Mouse (Mus musculus): Measurements from ENCODE around the gene Slc9c1. TPM values are rescaled to one million over a fixed set of nuclear protein-coding genes. Genes with fewer than 3 reads are reported as not detected.

Gene Slc9c1
- polyA plus RNA-seq (2012; rRNA removed; ENCODE audit: low replicate concordance): not detected in 2 replicates

DNA sequence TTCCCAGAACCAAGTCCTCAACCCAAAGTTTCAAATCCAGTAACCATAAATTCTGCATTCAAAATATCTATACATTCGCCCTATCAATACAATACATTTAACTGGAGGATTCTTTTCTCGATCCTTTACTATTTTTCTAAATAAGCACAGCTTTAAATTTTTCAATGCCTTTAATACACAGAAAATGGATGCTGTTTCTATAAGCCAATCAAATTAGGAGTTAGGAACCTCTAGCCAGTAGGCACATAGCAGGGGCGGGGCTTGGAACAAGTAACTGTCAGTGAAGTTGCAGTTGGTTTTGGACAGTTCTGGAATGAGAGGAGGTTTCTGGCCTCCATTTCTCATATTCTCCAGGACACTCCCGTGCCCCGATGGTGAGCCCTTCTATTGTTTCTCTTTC is at the start of gene Slc9c1:
TSS of gene Slc9c1 (plus strand) at position 301 of the 400 bp plus-strand sequence.

DNA sequence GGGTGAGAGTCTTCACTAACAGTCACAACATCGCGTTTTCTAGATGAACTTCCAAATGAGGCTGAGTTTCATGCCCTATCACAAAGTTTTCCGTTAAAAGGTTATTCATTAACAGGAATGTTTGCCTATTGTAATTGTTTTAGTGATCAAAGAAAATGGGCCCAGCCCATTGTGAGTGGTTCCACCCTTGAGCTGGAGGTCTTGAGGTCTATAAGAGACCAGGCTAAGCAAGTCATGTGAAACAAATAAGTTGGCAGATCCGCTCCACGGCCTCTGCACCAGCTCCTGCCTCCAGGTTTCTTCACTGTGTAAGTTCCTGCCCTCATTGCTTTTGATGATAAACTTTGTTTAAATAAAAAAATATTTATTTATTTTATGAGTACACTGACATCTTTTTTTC is 42.2 kb upstream of the Slc9c1 start, which contains the start of gene Gm609:
TSS of gene Gm609 (minus strand) at position 43 of the 400 bp plus-strand sequence.

DNA sequence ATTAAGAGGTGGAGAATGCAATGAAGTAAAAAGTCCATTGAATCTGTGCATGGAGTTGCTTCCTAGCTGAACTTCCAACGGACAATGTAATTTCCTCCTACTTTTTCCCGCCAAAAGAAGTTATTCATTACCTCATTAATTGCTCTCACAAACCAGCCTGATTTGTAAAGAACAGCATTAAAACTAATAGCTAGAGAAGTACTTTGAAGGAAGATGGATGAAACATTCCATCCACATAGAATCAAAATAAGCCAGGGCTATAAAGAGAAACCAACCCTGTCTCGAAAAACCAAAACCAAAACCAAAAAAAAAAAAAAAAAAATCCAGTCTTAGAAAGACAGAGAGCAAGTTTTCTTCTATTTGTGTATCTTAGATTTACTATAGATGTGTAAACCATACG is 3.2 kb upstream of the Slc9c1 start, which contains the start of gene Gm17783:
TSS of gene Gm17783 (minus strand) at position 101 of the 400 bp plus-strand sequence.

DNA sequence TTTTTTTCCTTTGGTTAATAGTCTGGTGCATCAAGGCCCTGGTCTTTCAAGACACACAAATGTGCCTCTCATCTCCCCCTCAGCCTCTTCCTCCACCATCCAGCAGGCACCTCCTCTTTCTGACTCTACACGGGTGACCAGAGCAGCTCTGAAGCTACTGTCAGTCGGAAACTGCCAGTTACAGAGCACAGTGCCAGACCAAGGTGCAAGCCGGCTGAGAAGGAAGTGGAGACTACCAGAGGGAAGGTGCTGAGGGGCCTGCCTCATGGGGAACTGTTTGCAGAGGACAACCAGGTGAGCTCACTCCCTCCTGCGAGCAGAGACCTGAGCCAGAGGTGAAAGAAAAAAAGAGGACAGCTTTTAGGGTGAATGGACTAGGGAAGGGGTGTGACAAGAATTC is 75.2 kb downstream of the Slc9c1 start, which contains the start of gene Gcsam:
TSS of gene Gcsam (plus strand) at position 114 of the 400 bp plus-strand sequence.

DNA sequence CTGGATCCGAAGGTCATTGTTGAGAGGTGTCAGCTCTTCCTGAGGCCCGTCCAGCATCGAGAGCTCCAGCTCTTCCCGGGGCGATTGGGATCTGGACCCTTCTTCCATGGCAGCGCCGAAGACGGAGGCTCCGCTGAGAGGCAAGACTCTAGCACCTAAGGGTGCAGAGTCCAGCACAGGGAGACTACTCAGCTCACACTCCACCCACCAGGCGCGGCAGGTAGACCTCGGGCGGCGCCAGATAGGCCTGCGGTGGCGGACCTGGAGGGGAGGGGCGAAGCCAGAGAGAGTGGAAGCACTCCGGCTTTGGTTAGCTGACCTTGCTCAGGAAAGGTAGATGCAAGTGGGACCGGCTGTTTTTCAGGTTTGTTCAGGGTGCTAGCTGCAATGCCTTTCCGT is 118.8 kb downstream of the Slc9c1 start, which contains the start of gene BC016579:
TSS of gene BC016579 (minus strand) at position 135 of the 399 bp plus-strand sequence.

Other genes starting within 250 kb of the Slc9c1 start
- 131 and 190 TPM in 2 replicates for gene Cd200, start 126.3 kb upstream of the Slc9c1 start, polyA plus RNA-seq (2012; rRNA removed; ENCODE audit: low replicate concordance)
- 0.11 TPM in 1 of 2 replicates, not detected in the other for gene Gm609, start 42.3 kb upstream of the Slc9c1 start, polyA plus RNA-seq (2012; rRNA removed; ENCODE audit: low replicate concordance)
- gene Gm17783, start 3.3 kb upstream of the Slc9c1 start, polyA plus RNA-seq (2012; rRNA removed; ENCODE audit: low replicate concordance): not detected in 2 replicates
- 0.72 and 1.1 TPM in 2 replicates for gene Gcsam, start 75.1 kb downstream of the Slc9c1 start, polyA plus RNA-seq (2012; rRNA removed; ENCODE audit: low replicate concordance)
- gene BC016579, start 118.8 kb downstream of the Slc9c1 start, polyA plus RNA-seq (2012; rRNA removed; ENCODE audit: low replicate concordance): 0.11 TPM in 1 of 2 replicates, not detected in the other
- 0.04 TPM in 1 of 2 replicates, not detected in the other for gene Tmprss7, start 158.3 kb downstream of the Slc9c1 start, polyA plus RNA-seq (2012; rRNA removed; ENCODE audit: low replicate concordance)
- 0.57 and 0.62 TPM in 2 replicates for gene Tagln3, start 189.3 kb downstream of the Slc9c1 start, polyA plus RNA-seq (2012; rRNA removed; ENCODE audit: low replicate concordance)
- gene Abhd10, start 207.6 kb downstream of the Slc9c1 start, polyA plus RNA-seq (2012; rRNA removed; ENCODE audit: low replicate concordance): 2.6 and 7.8 TPM in 2 replicates

Data from mammary gland, adult 2 months (tissue).